Comparison of ENCODE assay signal across 8 mouse cellular contexts in genomic region chr4:106560213-106560845, GRCm38 (mm10). TPM values are rescaled to one million over a fixed set of nuclear protein-coding genes. Genes with fewer than 3 reads are reported as not detected.
DNase-seq lines count a peak whose midpoint lies in the region; ATAC-seq and TF ChIP-seq lines count a peak whose summit lies in the region.

No protein-coding gene starts in this region.

- H3K4me3 ChIP-seq in lung, adult 2 months (replicated peaks; ENCODE audit: extremely low read depth, low read depth, low read length), result peak overlapping the region; percentile 80
- peak overlapping the region; percentile 68 for H3K4me3 ChIP-seq in brown adipose tissue, adult 24 weeks (ENCODE audit: insufficient read depth, low read depth, low read length)
- H3K4me3 ChIP-seq in hindbrain, embryonic 11.5 days (ENCODE audit: low read depth, low read length), result peak overlapping the region; percentile 94
- H3K4me3 ChIP-seq in limb, embryonic 14.5 days (replicated peaks; ENCODE audit: low read length), result peak overlapping the region; percentile 80
- peak overlapping the region; percentile 74 for H3K4me3 ChIP-seq in small intestine, adult 2 months (ENCODE audit: low read depth, low read length)

- WGBS in lung, adult 2 months, result 7% methylated on average over 19 of the region's 20 CpGs
- WGBS in hindbrain, embryonic 11.5 days, result 2% methylated on average over 17 of the region's 20 CpGs
- 2% methylated on average over 19 of the region's 20 CpGs for WGBS in limb, embryonic 14.5 days
- 4% methylated on average over 20 of the region's 20 CpGs for WGBS in small intestine, adult 2 months

- intact Hi-C loops in gastrocnemius, postnatal 14 days (cut with DNase I; ENCODE audit: low total_unique reads), result no loop called here

- TF ChIP-seq POLR2A in lung, adult 2 months (IDR thresholded peaks at IDR 0.05; ENCODE audit: borderline replicate concordance, extremely low read depth, low read depth, low read length), result no peak
- TF ChIP-seq POLR2A in limb, embryonic 14.5 days (IDR thresholded peaks at IDR 0.05; ENCODE audit: borderline replicate concordance, extremely low read depth, insufficient read depth, insufficient read length), result no peak
- TF ChIP-seq POLR2A in small intestine, adult 2 months (IDR thresholded peaks at IDR 0.05; ENCODE audit: low read depth, low read length), result no peak

- H3K9me3 ChIP-seq in hindbrain, embryonic 11.5 days (ENCODE audit: control insufficient read depth, low read length), result no peaks in the 10 kb centered on the region
- no peaks in the 10 kb centered on the region for H3K9me3 ChIP-seq in limb, embryonic 14.5 days (ENCODE audit: control insufficient read depth, low read length)

- peak; percentile 31 for DNase-seq in lung, adult 2 months
- no peak for DNase-seq in lung, postnatal 10 days
- no peak for DNase-seq in hindbrain, embryonic 11.5 days (ENCODE audit: low spot score)
- no peak for DNase-seq in limb, embryonic 14.5 days (ENCODE audit: low spot score)
- no peak for DNase-seq in layer of hippocampus, postnatal 36 days
- no peak for DNase-seq in gastrocnemius, postnatal 14 days

- H3K36me3 ChIP-seq in hindbrain, embryonic 11.5 days (ENCODE audit: control insufficient read depth, insufficient read depth, low read length), result 0 out of 2 replicates have a peak, but pooled peaks cover 3% of the 10 kb centered on the region
- H3K36me3 ChIP-seq in limb, embryonic 14.5 days (ENCODE audit: control insufficient read depth, insufficient read depth, low read length), result peaks cover 17% of the 10 kb centered on the region
- peaks cover 13% of the 10 kb centered on the region for H3K36me3 ChIP-seq in small intestine, adult 2 months (ENCODE audit: control insufficient read depth, insufficient read depth, low read length)

- H3K27me3 ChIP-seq in hindbrain, embryonic 11.5 days (ENCODE audit: control insufficient read depth, insufficient read depth, low read length), result no peaks in the 10 kb centered on the region
- no peaks in the 10 kb centered on the region for H3K27me3 ChIP-seq in limb, embryonic 14.5 days (ENCODE audit: control insufficient read depth, insufficient read depth, low read length)
- H3K27me3 ChIP-seq in small intestine, adult 2 months (ENCODE audit: control insufficient read depth, insufficient read depth, low read length), result no peaks in the 10 kb centered on the region

- no peak overlapping the region for H3K27ac ChIP-seq in brown adipose tissue, adult 24 weeks (replicated peaks; ENCODE audit: low read depth, low read length)
- peak overlapping the region; percentile 81 for H3K27ac ChIP-seq in hindbrain, embryonic 11.5 days (ENCODE audit: low read depth, low read length)
- no peak overlapping the region for H3K27ac ChIP-seq in limb, embryonic 14.5 days (replicated peaks; ENCODE audit: low read depth, low read length)
- peak overlapping the region; percentile 92 for H3K27ac ChIP-seq in small intestine, adult 2 months (ENCODE audit: insufficient read depth, low read depth, low read length)

- ATAC-seq in hindbrain, embryonic 11.5 days (ENCODE audit: low FRiP score), result peak; percentile 82
- peak; percentile 21 for ATAC-seq in limb, embryonic 14.5 days (ENCODE audit: low FRiP score, low read depth)

- TF ChIP-seq CTCF in lung, adult 2 months (IDR thresholded peaks at IDR 0.05; ENCODE audit: insufficient read depth, low read length), result no peak
- no peak for TF ChIP-seq CTCF in small intestine, adult 2 months (IDR thresholded peaks at IDR 0.05; ENCODE audit: extremely low read depth, insufficient read length, insufficient replicate concordance, low read depth, low read length)

- no peaks in the 10 kb centered on the region; the same call in 1 of the 2 replicates for H3K4me1 ChIP-seq in lung, adult 2 months (ENCODE audit: control insufficient read depth, insufficient read depth, low read length)
- no peaks in the 10 kb centered on the region; the same call in 1 of the 2 replicates for H3K4me1 ChIP-seq in brown adipose tissue, adult 24 weeks (ENCODE audit: control insufficient read depth, insufficient read depth, insufficient read length, low read length)
- peaks cover 13% of the 10 kb centered on the region for H3K4me1 ChIP-seq in hindbrain, embryonic 11.5 days (replicated peaks; ENCODE audit: control insufficient read depth, insufficient read depth, low read length)
- H3K4me1 ChIP-seq in limb, embryonic 14.5 days (ENCODE audit: control insufficient read depth, insufficient read depth, low read length), result peaks cover 29% of the 10 kb centered on the region
- peaks cover 18% of the 10 kb centered on the region for H3K4me1 ChIP-seq in small intestine, adult 2 months (ENCODE audit: control insufficient read depth, insufficient read depth, insufficient read length, low read length)

- peak overlapping the region; percentile 38 for H3K9ac ChIP-seq in hindbrain, embryonic 11.5 days (ENCODE audit: low read depth, low read length)
- peak overlapping the region; percentile 7; the same call in 1 of the 2 replicates for H3K9ac ChIP-seq in limb, embryonic 14.5 days (ENCODE audit: low read depth, low read length, severe bottlenecking)

- peak overlapping the region; percentile 94 for H3K4me2 ChIP-seq in hindbrain, embryonic 11.5 days (replicated peaks; ENCODE audit: low read depth, low read length)
- peak overlapping the region; percentile 83 for H3K4me2 ChIP-seq in limb, embryonic 14.5 days (replicated peaks; ENCODE audit: low read depth, low read length, severe bottlenecking)

RNA-seq across cellular contexts. Expression of gene Dhcr24, which starts 0.5 kb away (rescaled TPM):
- polyA plus RNA-seq in lung, adult 2 months (2012; rRNA removed), result 81.7 and 94.0 TPM in 2 replicates
- 9.0 and 24.0 TPM in 2 replicates for polyA plus RNA-seq in brown adipose tissue, adult 24 weeks (2012; ENCODE audit: insufficient read depth, insufficient read length, missing spikeins)
- polyA plus RNA-seq in hindbrain, embryonic 11.5 days (2014; fragmentation: Nextera tagmentation; extraction: Ambion mirVana), result 29.6 and 34.9 TPM in 2 replicates
- polyA plus RNA-seq in limb, embryonic 14.5 days (2012; rRNA removed), result 57.6 and 66.1 TPM in 2 replicates
- polyA plus RNA-seq in limb, embryonic 14.5 days (2014; fragmentation: Nextera tagmentation; extraction: Ambion mirVana), result 19.3 and 19.4 TPM in 2 replicates
- 61.3 and 205 TPM in 2 replicates for polyA plus RNA-seq in small intestine, adult 2 months (2012; rRNA removed)
- 10 to 100 TPM; 58.8 to 61.0 TPM for total RNA-seq in layer of hippocampus, postnatal 36 days (2021)
- 10 to 100 TPM in 1 of 2 experiments, 1 to 10 TPM in 1; 3.1 to 10.9 TPM for total RNA-seq in gastrocnemius, postnatal 14 days (2021)

RNA-seq across cellular contexts. Expression of gene Lexm, which starts 56.7 kb away (rescaled TPM):
- polyA plus RNA-seq in lung, adult 2 months (2012; rRNA removed), result 0.11 TPM in 1 of 2 replicates, not detected in the other
- not detected in 2 replicates for polyA plus RNA-seq in brown adipose tissue, adult 24 weeks (2012; ENCODE audit: insufficient read depth, insufficient read length, missing spikeins)
- 0.17 and 0.19 TPM in 2 replicates for polyA plus RNA-seq in hindbrain, embryonic 11.5 days (2014; fragmentation: Nextera tagmentation; extraction: Ambion mirVana)
- not detected in 2 replicates for polyA plus RNA-seq in limb, embryonic 14.5 days (2012; rRNA removed)
- not detected in 2 replicates for polyA plus RNA-seq in limb, embryonic 14.5 days (2014; fragmentation: Nextera tagmentation; extraction: Ambion mirVana)
- not detected in 2 replicates for polyA plus RNA-seq in small intestine, adult 2 months (2012; rRNA removed)
- not detected for total RNA-seq in layer of hippocampus, postnatal 36 days (2021)
- not detected for total RNA-seq in gastrocnemius, postnatal 14 days (2021)

Comparison
In these comparisons a context has a peak if more than half of its experiments do, and no peak if none do; other contexts are left out.
1. H3K27ac ChIP-seq: peak in hindbrain, embryonic 11.5 days (single experiment) and small intestine, adult 2 months (single experiment); none in brown adipose tissue, adult 24 weeks (single experiment) and limb, embryonic 14.5 days (single experiment).
2. Peak in every context shown above with its lines, with median percentiles within 50 percentile points of each other: H3K4me3 ChIP-seq.